Mouse (Mus musculus) lung, embryonic 15.5 days (tissue): Measurements from ENCODE around the gene Gabarapl2. TPM values are rescaled to one million over a fixed set of nuclear protein-coding genes. Genes with fewer than 3 reads are reported as not detected.

Experiments used
- ATAC-seq: fragments of 200-750 bp; cut with Nextera tagmentation; 2 replicates; pipeline ENCODE4 v1.8.0; 2017; ENCODE audit warnings: moderate number of reproducible peaks, borderline replicate concordance; ENCODE audit not compliant: low FRiP score, low TSS enrichment; ENCODE audit errors: extremely low read depth
- H3K27ac ChIP-seq: fragments of 300-500 bp; sonication (generic); 2 replicates; pipeline ENCODE4 v1.5.1; 2015; ENCODE audit warnings: moderate library complexity, mild to moderate bottlenecking, inconsistent platforms
- H3K27me3 ChIP-seq: fragments of 300-500 bp; sonication (generic); 2 replicates; pipeline ENCODE4 v1.6.1; 2015; ENCODE audit warnings: inconsistent platforms
- H3K36me3 ChIP-seq: fragments of 300-500 bp; sonication (generic); 2 replicates; pipeline ENCODE4 v1.6.1; 2015; ENCODE audit warnings: inconsistent platforms
- H3K4me1 ChIP-seq: fragments of 300-500 bp; sonication (generic); 2 replicates; pipeline ENCODE4 v1.6.1; 2015; ENCODE audit warnings: inconsistent platforms
- H3K4me2 ChIP-seq: fragments of 300-500 bp; sonication (generic); 2 replicates; pipeline ENCODE4 v1.6.1; 2015; ENCODE audit warnings: inconsistent platforms, mild to moderate bottlenecking, moderate library complexity
- H3K4me3 ChIP-seq: fragments of 300-500 bp; sonication (generic); 2 replicates; pipeline ENCODE4 v1.5.1; 2015; ENCODE audit warnings: mild to moderate bottlenecking, inconsistent platforms
- H3K9ac ChIP-seq: fragments of 300-500 bp; sonication (generic); 2 replicates; pipeline ENCODE4 v1.6.1; 2015; ENCODE audit warnings: inconsistent platforms
- H3K9me3 ChIP-seq: fragments of 300-500 bp; sonication (generic); 2 replicates; pipeline ENCODE4 v1.6.1; 2016; ENCODE audit warnings: inconsistent platforms
- WGBS: fragments of 180-500 bp; shearing (Covaris S2); methylation state at CpG from one replicate; pipeline ENCODE4 v1.1.7; 2015; 5-methylcytosine and 5-hydroxymethylcytosine counted together
- polyA plus RNA-seq: library from polyadenylated mRNA; unstranded; fragments of >200 nt; fragmentation: Nextera tagmentation; extraction: Ambion mirVana; gene quantifications from 2 replicates; pipeline ENCODE4 v1.2.1, GENCODE M21; 2015

Gabarapl2 gene
- polyA plus RNA-seq, 1 experiment from 2014 or later: 184 TPM

- peaks cover 19% of the 10 kb centered on the region for H3K4me1 ChIP-seq
- peak overlapping the region; percentile 100 for H3K4me3 ChIP-seq
- H3K36me3 ChIP-seq: peaks cover 17% of the 10 kb centered on the region; the same call in 1 of the 2 replicates
- H3K4me2 ChIP-seq: peak overlapping the region; percentile 96
- ATAC-seq: peak; percentile 64
- WGBS: 4% methylated on average over 10 of the region's 10 CpGs
- H3K27ac ChIP-seq: peak overlapping the region; percentile 69
- no peaks in the 10 kb centered on the region for H3K27me3 ChIP-seq
- H3K9ac ChIP-seq: peak overlapping the region; percentile 87; the same call in 1 of the 2 replicates
- no peaks in the 10 kb centered on the region for H3K9me3 ChIP-seq
Measured at GRCm38 (mm10) chr8:111939516-111940142, 874 bp upstream of the Gabarapl2 start.

DNA sequence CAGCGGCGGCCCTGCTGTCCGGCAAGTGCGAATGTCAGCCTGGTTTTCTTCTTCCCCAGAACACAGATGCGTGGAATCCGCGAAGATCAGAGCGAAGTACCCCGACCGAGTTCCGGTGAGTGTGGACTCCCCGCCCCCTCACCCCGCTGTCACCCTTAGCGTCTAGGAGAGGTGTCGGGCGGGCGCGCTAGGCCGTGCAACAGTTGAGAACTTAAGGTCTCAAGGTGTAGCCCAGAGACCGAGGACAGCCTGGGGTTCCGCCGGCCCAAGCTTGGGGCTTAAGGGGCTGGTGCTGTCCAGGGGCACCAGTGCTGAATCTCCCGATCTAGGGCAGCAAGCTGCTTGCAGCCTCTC, 575 bp downstream of the Gabarapl2 start:
- H3K4me1 ChIP-seq: peaks cover 19% of the 10 kb centered on the region
- peak overlapping the region; percentile 96 for H3K4me2 ChIP-seq
- peak overlapping the region; percentile 81 for H3K27ac ChIP-seq
- H3K27me3 ChIP-seq: no peaks in the 10 kb centered on the region
- under 1% methylated on average over 23 of the region's 23 CpGs for WGBS
- no peaks in the 10 kb centered on the region for H3K9me3 ChIP-seq
- peak; percentile 62 for ATAC-seq
- peak overlapping the region; percentile 100 for H3K4me3 ChIP-seq
- H3K36me3 ChIP-seq: peaks cover 29% of the 10 kb centered on the region
- peak overlapping the region; percentile 87 for H3K9ac ChIP-seq

DNA sequence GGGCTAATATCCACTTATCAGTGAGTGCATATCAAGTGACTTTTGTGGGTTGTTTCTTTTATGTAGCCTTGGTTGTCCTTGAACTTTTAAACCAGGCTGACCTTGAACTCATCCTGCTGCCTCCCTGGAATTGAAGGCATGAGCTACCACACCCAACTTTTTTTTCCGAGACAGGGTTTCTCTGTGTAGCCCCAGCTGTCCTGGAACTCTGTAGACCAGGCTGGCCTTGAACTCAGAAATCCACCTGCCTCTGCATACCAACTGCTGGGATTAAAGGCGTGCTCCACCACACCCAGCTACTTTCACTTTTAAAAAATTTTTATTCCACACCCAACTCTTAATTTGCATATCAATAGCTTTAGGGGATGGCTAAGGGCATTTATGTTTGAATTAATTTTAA, 3.0 kb downstream of the Gabarapl2 start:
- Histone ChIP-seq H3K27ac (no peak overlapping the region), H3K36me3 (peaks cover 46% of the 10 kb centered on the region), H3K27me3 (no peaks in the 10 kb centered on the region), H3K9ac (no peak overlapping the region), H3K4me1 (peaks cover 19% of the 10 kb centered on the region), H3K4me2 (no peak overlapping the region), H3K9me3 (no peaks in the 10 kb centered on the region), H3K4me3 (no peak overlapping the region)
- 87% methylated on average over 2 of the region's 2 CpGs for WGBS
- ATAC-seq: no peak

- 74% methylated on average over 2 of the region's 2 CpGs for WGBS
- Histone ChIP-seq H3K9me3 (no peaks in the 10 kb centered on the region), H3K36me3 (peaks cover 55% of the 10 kb centered on the region), H3K9ac (no peak overlapping the region), H3K27me3 (no peaks in the 10 kb centered on the region), H3K4me1 (peaks cover under 1% of the 10 kb centered on the region; the same call in 1 of the 2 replicates), H3K4me2 (no peak overlapping the region), H3K27ac (no peak overlapping the region), H3K4me3 (no peak overlapping the region)
- ATAC-seq: no peak
Measured at GRCm38 (mm10) chr8:111947144-111947543, 6.6 kb downstream of the Gabarapl2 start.

- no peak overlapping the region for H3K27ac ChIP-seq
- 92% methylated on average over 8 of the region's 8 CpGs for WGBS
- H3K36me3 ChIP-seq: peaks cover 58% of the 10 kb centered on the region
- H3K4me2 ChIP-seq: no peak overlapping the region
- no peaks in the 10 kb centered on the region for H3K9me3 ChIP-seq
- H3K9ac ChIP-seq: no peak overlapping the region
- H3K4me3 ChIP-seq: no peak overlapping the region
- ATAC-seq: no peak
- H3K27me3 ChIP-seq: no peaks in the 10 kb centered on the region
- no peaks in the 10 kb centered on the region for H3K4me1 ChIP-seq
Measured at GRCm38 (mm10) chr8:111947954-111948353, 7.5 kb downstream of the Gabarapl2 start.

DNA sequence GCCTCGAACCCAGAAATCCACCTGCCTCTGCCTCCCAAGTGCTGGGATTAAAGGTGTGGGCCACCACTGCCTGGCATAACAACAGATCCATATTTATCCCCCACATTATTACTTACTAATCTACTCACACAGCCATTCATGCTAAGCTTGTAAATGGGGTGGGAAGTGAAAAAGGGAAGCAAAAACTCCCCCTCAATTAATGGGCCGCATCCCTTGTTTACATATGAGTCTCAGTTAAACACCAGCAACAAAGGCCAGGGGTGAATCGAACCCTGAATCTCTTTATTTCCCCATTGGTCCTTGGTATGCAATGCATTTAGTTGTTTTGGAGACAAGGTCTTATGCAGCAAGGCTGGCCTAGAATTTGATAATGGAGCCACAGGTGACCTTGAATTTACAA, 10.3 kb downstream of the Gabarapl2 start:
- Histone ChIP-seq H3K36me3 (peaks cover 55% of the 10 kb centered on the region), H3K4me2 (no peak overlapping the region), H3K27ac (no peak overlapping the region), H3K27me3 (no peaks in the 10 kb centered on the region), H3K4me1 (no peaks in the 10 kb centered on the region), H3K9me3 (no peaks in the 10 kb centered on the region), H3K9ac (no peak overlapping the region), H3K4me3 (no peak overlapping the region)
- no peak for ATAC-seq
- 87% methylated on average over 3 of the region's 3 CpGs for WGBS

DNA sequence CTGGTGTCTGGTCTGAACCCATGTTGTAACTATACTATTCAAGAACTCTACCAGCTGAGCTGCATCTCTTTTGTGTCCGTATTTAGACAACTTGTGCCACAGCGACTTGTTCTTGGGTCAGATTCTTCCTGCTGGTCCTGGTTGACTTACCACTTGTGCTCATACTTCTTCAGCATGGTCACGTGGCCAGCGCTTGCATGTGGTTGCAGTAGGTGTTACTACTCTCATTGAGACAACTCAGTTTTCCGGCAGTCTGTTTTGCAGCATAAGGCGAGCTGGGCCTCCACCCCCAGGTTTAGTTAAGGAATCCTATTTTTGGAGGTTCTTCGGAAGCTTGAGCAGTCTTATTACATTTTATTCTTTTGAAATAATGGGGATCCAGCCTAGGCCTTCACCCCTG, 10.8 kb downstream of the Gabarapl2 start:
- peaks cover 54% of the 10 kb centered on the region for H3K36me3 ChIP-seq
- ATAC-seq: no peak
- no peaks in the 10 kb centered on the region for H3K4me1 ChIP-seq
- WGBS: 92% methylated on average over 7 of the region's 7 CpGs
- H3K9ac ChIP-seq: no peak overlapping the region
- no peaks in the 10 kb centered on the region for H3K9me3 ChIP-seq
- no peak overlapping the region for H3K4me3 ChIP-seq
- no peaks in the 10 kb centered on the region for H3K27me3 ChIP-seq
- no peak overlapping the region for H3K27ac ChIP-seq
- H3K4me2 ChIP-seq: no peak overlapping the region

DNA sequence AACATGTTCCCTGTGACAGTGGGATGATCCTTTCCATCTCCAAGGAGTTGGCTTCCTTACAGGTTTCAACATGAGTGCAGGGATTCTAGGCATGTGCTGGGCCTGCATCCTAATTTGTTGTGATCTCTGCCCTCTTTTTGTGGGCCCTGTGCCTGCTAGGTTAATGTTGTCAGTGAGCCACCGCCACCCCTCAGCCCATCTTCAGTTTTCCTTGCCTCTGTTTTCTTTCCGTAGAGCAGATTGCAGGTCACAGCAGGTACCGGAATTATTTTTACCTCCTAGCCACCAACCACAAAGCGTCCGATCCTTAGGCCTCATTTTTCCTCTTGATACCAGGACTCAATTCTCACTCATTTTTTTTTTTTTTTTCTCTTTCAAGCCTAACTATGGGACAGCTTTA, 11.4 kb downstream of the Gabarapl2 start:
- Histone ChIP-seq H3K27ac (no peak overlapping the region), H3K9ac (no peak overlapping the region), H3K36me3 (peaks cover 55% of the 10 kb centered on the region), H3K9me3 (no peaks in the 10 kb centered on the region), H3K4me1 (no peaks in the 10 kb centered on the region), H3K27me3 (no peaks in the 10 kb centered on the region), H3K4me2 (no peak overlapping the region), H3K4me3 (no peak overlapping the region)
- ATAC-seq: no peak
- WGBS: 89% methylated on average over 5 of the region's 5 CpGs

GRCm38 (mm10) chr8:111954844-111955594, 14.5 kb downstream of the Gabarapl2 start:
- no peaks in the 10 kb centered on the region for H3K27me3 ChIP-seq
- H3K27ac ChIP-seq: no peak overlapping the region
- no peaks in the 10 kb centered on the region for H3K9me3 ChIP-seq
- H3K9ac ChIP-seq: no peak overlapping the region
- H3K4me3 ChIP-seq: no peak overlapping the region
- WGBS: 83% methylated on average over 4 of the region's 4 CpGs
- no peak for ATAC-seq
- no peak overlapping the region for H3K4me2 ChIP-seq
- no peaks in the 10 kb centered on the region for H3K4me1 ChIP-seq
- peaks cover 50% of the 10 kb centered on the region for H3K36me3 ChIP-seq

DNA sequence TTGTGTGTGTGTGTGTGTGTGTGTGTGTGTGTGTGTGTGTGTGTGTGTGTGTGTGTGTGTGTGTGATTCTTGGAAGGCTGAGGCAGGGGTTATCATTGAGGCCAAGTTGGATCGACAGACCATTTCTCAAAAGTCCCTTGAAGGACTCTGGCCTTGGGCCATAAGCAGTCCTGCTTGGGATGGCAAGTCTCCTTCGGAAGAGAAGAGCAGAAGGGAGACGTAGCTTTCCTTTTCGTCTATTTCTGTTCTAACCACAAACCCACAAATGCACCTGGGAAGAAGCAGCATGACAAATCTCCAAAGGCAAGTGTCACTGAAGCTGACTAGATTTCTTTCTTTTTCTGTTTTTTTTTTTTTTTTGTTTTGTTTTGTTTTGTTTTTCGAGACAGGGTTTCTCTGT, 15.4 kb downstream of the Gabarapl2 start:
- H3K4me2 ChIP-seq: no peak overlapping the region
- H3K9me3 ChIP-seq: no peaks in the 10 kb centered on the region
- no peaks in the 10 kb centered on the region for H3K27me3 ChIP-seq
- no peak overlapping the region for H3K27ac ChIP-seq
- ATAC-seq: no peak
- H3K9ac ChIP-seq: no peak overlapping the region
- H3K36me3 ChIP-seq: peaks cover 50% of the 10 kb centered on the region
- no peaks in the 10 kb centered on the region for H3K4me1 ChIP-seq
- 81% methylated on average over 5 of the region's 5 CpGs for WGBS
- H3K4me3 ChIP-seq: no peak overlapping the region

- no peak overlapping the region for H3K27ac ChIP-seq
- ATAC-seq: no peak
- H3K9me3 ChIP-seq: no peaks in the 10 kb centered on the region
- no peaks in the 10 kb centered on the region for H3K4me1 ChIP-seq
- no peak overlapping the region for H3K4me2 ChIP-seq
- no peak overlapping the region for H3K4me3 ChIP-seq
- 92% methylated on average over 2 of the region's 2 CpGs for WGBS
- H3K9ac ChIP-seq: no peak overlapping the region
- peaks cover 42% of the 10 kb centered on the region for H3K36me3 ChIP-seq
- H3K27me3 ChIP-seq: no peaks in the 10 kb centered on the region
Measured at GRCm38 (mm10) chr8:111957231-111957630, 16.7 kb downstream of the Gabarapl2 start.

DNA sequence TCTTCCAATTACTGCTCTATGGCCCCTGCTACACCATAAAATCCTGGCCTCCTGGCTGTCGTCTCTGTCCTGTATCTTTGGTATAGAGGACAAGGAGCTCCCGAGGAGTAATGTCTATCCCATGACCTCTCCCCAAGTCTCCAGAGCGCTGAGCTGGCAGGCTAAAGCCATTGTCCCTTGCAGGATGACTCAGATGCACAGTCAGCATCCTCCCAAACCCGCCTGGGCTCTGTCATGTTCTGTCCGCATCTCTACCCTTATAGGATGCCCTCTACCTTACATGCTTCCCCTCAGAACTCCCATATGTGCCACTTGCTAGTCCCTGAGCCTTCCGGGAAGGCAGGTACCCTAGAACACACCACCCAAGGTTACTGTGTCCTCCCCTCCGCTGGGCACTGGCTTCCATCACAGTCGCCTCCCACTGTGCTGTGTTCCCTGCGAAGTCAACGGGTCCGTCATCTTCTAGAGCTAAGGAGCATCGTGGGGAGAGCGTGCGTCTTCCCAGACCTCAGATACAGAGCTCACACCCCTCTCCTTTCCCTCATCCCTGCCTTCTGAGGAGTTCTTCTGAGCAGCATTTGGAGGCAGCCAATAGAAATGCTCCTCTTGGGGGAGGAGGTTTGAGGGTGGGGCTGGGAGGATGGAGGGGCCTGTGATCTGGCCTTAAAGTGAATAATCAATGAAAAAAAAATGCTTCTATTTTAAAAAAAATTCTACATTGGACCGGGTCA, 20.3 kb downstream of the Gabarapl2 start:
- WGBS: 71% methylated on average over 15 of the region's 15 CpGs
- H3K27ac ChIP-seq: no peak overlapping the region

More for the DNA sequence above, 20.3 kb downstream of the Gabarapl2 start:
- no peak for ATAC-seq
- Histone ChIP-seq H3K4me2 (no peak overlapping the region), H3K4me1 (no peaks in the 10 kb centered on the region), H3K9ac (no peak overlapping the region), H3K27me3 (no peaks in the 10 kb centered on the region), H3K4me3 (no peak overlapping the region), H3K36me3 (peaks cover 16% of the 10 kb centered on the region), H3K9me3 (no peaks in the 10 kb centered on the region)
